Mouse (Mus musculus) ES-Bruce4 (cell line): ENCODE results near the gene D930048N14Rik. TPM values are rescaled to one million over a fixed set of nuclear protein-coding genes. Genes with fewer than 3 reads are reported as not detected.
A peak's percentile ranks its signal among the peaks of the same experiment; 100 is the strongest.

Experiments
- H3K27ac ChIP-seq: 2 replicates; pipeline ENCODE4 v1.5.1; 2012; ENCODE audit warnings: low read length, inconsistent platforms; ENCODE audit not compliant: insufficient read depth
- H3K27me3 ChIP-seq: 2 replicates; pipeline ENCODE4 v1.6.1; 2012; ENCODE audit warnings: mild to moderate bottlenecking, low read length, inconsistent platforms; ENCODE audit not compliant: control insufficient read depth, poor library complexity, insufficient read depth, severe bottlenecking
- H3K36me3 ChIP-seq: 2 replicates; pipeline ENCODE4 v1.6.1; 2012; ENCODE audit warnings: inconsistent platforms, mild to moderate bottlenecking, low read length, moderate library complexity; ENCODE audit not compliant: control insufficient read depth, poor library complexity, insufficient read depth, severe bottlenecking
- H3K4me1 ChIP-seq: one replicate; pipeline ENCODE4 v1.8.1; 2011; ENCODE audit warnings: low read length; ENCODE audit not compliant: control insufficient read depth, insufficient read depth
- H3K4me3 ChIP-seq: 2 replicates; pipeline ENCODE4 v1.5.1; 2011; ENCODE audit warnings: low read depth, mild to moderate bottlenecking, low read length
- H3K9ac ChIP-seq: 2 replicates; pipeline ENCODE4 v1.6.1; 2012; ENCODE audit warnings: low read depth, mild to moderate bottlenecking, inconsistent platforms; ENCODE audit not compliant: poor library complexity, severe bottlenecking
- H3K9me3 ChIP-seq: replicated peaks from 2 replicates; pipeline ENCODE4 v1.6.1; 2012; ENCODE audit warnings: mild to moderate bottlenecking, low read length, inconsistent platforms; ENCODE audit not compliant: control insufficient read depth, poor library complexity, insufficient read depth, severe bottlenecking
- CTCF ChIP-seq: IDR thresholded peaks from one replicate; pipeline ENCODE4 v1.8.1; 2011; ENCODE audit warnings: low read depth, low read length
- EP300 ChIP-seq: IDR thresholded peaks from 2 replicates; pipeline ENCODE4 v1.6.1; 2011; ENCODE audit warnings: low read depth, low read length; ENCODE audit not compliant: insufficient read depth
- POLR2A ChIP-seq: IDR thresholded peaks from one replicate; pipeline ENCODE4 v1.8.1; 2011; ENCODE audit warnings: low read length; ENCODE audit not compliant: insufficient read depth
- polyA plus RNA-seq: library from polyadenylated mRNA; stranded (reverse); fragments of >200 nt; gene quantifications from 2 replicates; pipeline ENCODE4 v1.2.4, GENCODE M21; 2011; ENCODE audit warnings: low read depth; ENCODE audit not compliant: missing spikeins, insufficient read depth, insufficient read length

D930048N14Rik gene
- 10.1 and 10.6 TPM in 2 replicates for polyA plus RNA-seq

DNA sequence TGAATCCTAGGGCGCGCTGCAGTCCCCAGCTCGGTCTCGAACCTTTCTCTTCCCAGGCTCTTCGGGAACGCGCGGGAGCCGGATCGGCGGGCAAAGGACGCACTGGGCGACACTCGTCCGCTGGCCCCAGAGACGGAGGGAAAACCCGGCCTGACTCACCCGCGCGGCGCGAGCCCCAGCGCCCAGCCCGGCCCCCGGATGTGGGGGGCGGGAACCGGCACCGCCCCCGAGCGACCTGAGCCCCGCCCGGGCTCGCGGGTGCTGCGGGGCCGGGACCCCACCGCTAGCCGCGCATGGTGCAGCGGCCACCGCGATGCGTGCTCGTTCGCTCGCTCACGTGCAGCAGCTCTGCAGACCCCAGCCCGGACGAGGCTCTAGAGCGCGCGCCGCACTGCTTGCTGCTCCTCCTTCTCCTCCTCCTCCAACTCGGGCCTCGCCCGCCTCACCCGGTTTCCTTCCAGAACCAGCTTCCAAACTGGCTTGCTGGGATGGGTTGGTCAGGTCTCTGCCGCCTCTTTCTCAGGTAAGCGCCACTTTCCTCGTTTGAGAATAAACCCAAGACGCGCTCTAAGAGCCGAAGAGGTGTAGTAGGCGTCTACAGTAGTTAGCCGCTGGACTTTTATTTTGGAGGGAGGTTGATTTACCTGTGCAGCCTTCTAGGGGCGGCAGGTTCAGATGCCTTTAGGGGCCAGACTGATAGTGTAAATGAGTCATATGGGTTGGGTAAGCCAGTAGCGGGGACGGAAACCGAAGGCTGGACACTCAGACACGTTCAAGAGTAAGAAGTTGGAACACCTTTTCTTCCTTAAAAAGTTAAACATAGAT is at the start of gene D930048N14Rik, which contains the start of gene N4bp3:
D930048N14Rik (plus strand) TSS at position 264 of the 825 bp plus-strand sequence.
N4bp3 (minus strand) TSS at position 152 of the 825 bp plus-strand sequence.
- no peaks in the 10 kb centered on the region for H3K27me3 ChIP-seq
- H3K36me3 ChIP-seq: peaks cover 22% of the 10 kb centered on the region
- H3K4me1 ChIP-seq: peaks cover 3% of the 10 kb centered on the region
- peak within 1 kb of the TSS; percentile 84 for H3K4me3 ChIP-seq
- peak within 1 kb of the TSS; percentile 67 for H3K9ac ChIP-seq
- peak within 1 kb of the TSS; percentile 77 for H3K27ac ChIP-seq
- TF ChIP-seq EP300 (no peak), CTCF (no peak), POLR2A (no peak)
- no peaks in the 10 kb centered on the region for H3K9me3 ChIP-seq

DNA sequence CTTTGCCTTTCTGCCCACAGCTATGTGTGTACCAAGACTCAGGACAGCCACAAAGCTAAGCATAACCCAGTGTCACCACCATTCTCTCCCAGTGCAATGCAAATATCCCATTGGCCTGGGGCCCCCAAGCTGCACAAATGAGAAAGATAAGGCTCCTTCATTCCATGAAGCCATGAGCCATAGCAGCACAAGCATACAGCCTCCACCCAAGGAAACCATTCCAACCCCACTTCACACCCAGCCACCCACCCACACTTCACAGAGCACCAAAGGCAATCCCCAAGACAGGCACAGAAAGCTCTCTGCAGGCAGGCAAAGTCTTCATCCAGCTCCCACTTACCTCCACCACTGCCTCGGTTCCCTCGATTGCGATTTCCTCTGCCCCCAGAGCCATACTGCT is 48.5 kb upstream of the D930048N14Rik start:
- Histone ChIP-seq H3K9me3 (no peaks in the 10 kb centered on the region), H3K36me3 (peaks cover 85% of the 10 kb centered on the region), H3K27me3 (no peaks in the 10 kb centered on the region), H3K9ac (no peak overlapping the region), H3K4me1 (no peaks in the 10 kb centered on the region), H3K4me3 (no peak overlapping the region), H3K27ac (no peak overlapping the region)
- TF ChIP-seq EP300 (no peak), CTCF (no peak)

DNA sequence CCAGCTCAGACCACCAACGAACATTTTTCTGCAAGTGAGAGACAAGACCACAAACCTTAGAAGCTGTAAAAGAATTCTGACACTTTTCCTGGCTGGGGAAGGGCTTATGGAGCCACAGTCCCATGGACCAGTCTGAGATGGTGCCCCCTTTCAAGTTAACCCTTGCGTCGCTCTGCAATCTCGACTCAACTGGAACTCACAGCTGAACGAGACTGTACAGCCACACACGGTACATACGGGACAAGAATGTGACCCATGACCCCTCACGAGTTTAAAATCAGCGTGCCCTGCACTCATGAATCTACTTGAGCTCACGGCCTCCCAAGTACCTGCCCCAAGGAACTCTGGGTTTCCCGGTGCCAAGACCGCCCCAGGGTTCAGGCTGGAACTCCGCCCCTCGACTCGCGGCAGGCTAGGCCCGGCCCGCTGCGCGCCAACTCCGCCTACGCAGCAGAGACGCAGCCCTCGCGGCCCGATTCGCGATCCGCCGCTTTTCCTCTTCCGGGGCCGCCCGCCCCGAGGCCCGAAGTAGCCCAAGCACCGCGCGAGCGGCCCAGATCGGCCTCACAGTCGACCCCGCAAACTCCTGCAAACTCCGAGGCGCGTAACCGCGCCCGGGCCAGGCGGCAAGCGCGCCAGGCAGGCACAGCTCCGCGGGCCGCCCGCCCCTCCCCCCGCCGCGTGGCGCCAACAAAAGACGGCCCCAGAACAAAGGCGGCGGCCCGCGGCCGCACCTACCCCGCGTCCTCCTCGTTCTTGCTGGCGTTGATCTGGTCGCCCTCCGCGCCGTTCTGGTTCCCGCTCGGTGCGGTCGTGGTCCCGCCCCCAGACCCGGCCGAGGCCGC is 44.9 kb upstream of the D930048N14Rik start:
- no peaks in the 10 kb centered on the region for H3K4me1 ChIP-seq
- peak overlapping the region; percentile 1; the same call in 1 of the 2 replicates for H3K27ac ChIP-seq
- no peak for TF ChIP-seq POLR2A
- no peaks in the 10 kb centered on the region for H3K9me3 ChIP-seq
- peak overlapping the region; percentile 80 for H3K4me3 ChIP-seq
- H3K9ac ChIP-seq: peak overlapping the region; percentile 92
- no peaks in the 10 kb centered on the region for H3K27me3 ChIP-seq
- peaks cover 49% of the 10 kb centered on the region for H3K36me3 ChIP-seq

DNA sequence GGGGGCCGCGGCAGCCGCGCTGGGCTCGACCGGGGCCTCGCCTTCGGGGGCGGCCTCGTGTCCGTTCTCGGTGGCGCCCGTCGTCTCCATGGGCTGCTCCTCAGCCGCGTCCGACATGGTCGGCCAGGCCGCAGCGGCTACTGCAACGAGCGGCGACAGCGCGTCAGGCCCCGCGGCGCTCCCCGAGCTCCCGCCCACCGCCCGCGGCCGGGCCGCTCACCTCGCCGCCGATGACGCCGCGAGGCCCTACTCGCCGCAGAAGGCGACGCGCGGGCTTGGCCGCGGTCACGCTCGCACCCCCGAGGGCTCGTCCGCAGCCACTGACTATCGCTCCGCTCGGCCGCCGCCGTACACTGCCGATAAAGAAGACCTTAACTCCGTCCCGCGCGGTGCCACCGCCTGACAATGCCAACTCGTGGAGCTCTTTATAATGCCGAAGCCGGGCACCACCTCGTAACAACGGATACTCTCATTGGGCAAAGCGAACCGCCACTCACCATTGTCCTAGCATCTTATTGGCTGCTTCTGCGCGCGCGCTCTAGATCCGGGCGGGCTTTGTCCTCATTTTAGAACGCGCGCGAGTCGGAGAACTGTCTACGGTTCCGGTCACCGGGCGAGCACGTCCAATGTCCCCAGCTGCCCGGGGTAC is 44.2 kb upstream of the D930048N14Rik start, which contains the start of gene Hnrnpab:
Hnrnpab (minus strand) TSS at position 401 of the 649 bp plus-strand sequence.
- H3K36me3 ChIP-seq: peaks cover 42% of the 10 kb centered on the region
- TF ChIP-seq POLR2A (peak; percentile 99), CTCF (no peak), EP300 (0 out of 2 replicates have a peak, but pooled peaks have one; percentile 35)
- peak within 1 kb of the TSS; percentile 80 for H3K4me3 ChIP-seq
- no peaks in the 10 kb centered on the region for H3K27me3 ChIP-seq
- no peaks in the 10 kb centered on the region for H3K9me3 ChIP-seq
- H3K27ac ChIP-seq: peak within 1 kb of the TSS; percentile 74
- peak within 1 kb of the TSS; percentile 92 for H3K9ac ChIP-seq
- no peaks in the 10 kb centered on the region for H3K4me1 ChIP-seq

DNA sequence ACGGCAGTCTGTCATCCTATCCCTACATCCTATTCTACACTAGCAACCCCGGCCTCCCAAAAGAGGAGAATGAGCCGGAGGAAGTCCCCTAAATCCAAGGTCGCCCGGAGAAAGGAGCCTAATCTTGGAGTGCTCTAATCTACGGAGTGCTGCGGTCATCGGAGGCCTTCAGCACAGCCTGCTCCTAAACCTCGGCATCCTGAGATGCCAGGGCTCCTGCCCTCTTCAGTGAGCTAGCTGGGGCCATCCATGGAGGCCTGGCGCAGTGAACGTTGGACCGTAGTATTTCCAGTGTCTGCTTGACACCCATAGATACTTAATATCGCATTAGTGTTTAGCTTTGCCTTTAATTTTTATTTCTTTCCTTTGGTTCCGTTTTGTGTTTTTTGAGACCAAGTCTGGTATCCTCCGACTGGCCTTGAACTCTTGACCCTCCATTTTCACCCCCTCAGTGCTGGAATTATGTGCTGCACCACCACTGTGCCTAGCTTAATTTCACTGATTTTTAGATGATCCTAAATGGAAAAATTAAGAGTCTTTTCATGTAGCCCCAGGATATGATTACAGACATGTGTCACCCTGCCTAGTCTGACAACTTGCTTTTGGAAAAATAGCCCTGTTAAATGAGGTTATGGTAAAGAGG is 43.5 kb upstream of the D930048N14Rik start:
- peak overlapping the region; percentile 74 for H3K27ac ChIP-seq
- peaks cover 35% of the 10 kb centered on the region for H3K36me3 ChIP-seq
- H3K4me3 ChIP-seq: peak overlapping the region; percentile 79
- H3K27me3 ChIP-seq: no peaks in the 10 kb centered on the region
- peak overlapping the region; percentile 92 for H3K9ac ChIP-seq
- H3K4me1 ChIP-seq: no peaks in the 10 kb centered on the region
- no peaks in the 10 kb centered on the region for H3K9me3 ChIP-seq
- no peak for TF ChIP-seq EP300
- no peak for TF ChIP-seq CTCF
- TF ChIP-seq POLR2A: no peak
